Mouse (Mus musculus) mature B cell (primary cell): ENCODE measurements around the gene Slc51a.

Experiments used
- in situ Hi-C: fragments of 300-500 bp; cut with MboI; formaldehyde crosslinking; loops from 2 replicates; pipeline ENCODE4 v1.14.3; 2019

Slc51a gene

DNA sequence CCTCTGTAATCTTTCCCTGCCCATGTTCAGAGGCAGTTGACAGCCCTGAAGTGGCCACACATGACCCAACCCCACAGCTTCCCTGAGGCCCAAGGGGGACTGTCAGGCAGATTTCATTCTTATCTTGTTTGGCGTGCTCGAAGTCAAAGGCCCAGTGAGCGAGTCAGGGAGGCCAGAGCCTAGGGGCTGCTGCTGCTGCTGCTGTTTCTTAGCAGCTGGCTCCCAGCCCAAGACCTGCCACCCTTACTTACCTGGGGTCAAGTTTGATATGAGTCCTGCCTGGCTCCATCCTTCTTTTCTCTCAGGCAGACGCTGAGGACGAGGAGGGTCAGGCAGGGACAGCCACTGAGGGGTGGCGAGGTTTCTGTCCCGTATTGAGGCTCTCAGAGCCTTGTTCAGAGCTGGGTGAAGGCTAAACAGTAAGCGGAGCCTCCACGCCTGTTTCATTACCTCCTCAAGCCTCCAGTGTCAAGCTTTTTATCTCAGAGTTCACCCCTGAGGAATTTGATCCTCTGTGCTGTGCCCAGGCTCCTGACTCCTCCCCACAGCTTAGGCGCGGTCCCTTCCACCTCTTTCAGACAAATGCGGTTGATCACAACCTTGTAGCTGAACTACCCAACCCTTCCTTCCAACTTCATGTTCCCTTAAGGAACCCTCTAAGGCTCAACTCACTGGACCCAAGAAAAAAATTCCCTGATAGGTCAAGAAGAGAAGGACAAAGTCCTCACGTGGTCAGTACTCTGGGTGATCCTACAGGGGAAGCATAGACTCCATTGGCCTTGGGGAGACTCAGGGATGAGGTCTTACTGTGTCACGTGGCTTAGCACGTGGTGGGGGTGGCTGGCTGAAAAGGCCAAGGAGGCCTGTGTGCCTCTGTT, at the start of gene Slc51a:
Slc51a (minus strand) TSS at position 646 of the 878 bp plus-strand sequence.
- in situ Hi-C loops = no loop called here

DNA sequence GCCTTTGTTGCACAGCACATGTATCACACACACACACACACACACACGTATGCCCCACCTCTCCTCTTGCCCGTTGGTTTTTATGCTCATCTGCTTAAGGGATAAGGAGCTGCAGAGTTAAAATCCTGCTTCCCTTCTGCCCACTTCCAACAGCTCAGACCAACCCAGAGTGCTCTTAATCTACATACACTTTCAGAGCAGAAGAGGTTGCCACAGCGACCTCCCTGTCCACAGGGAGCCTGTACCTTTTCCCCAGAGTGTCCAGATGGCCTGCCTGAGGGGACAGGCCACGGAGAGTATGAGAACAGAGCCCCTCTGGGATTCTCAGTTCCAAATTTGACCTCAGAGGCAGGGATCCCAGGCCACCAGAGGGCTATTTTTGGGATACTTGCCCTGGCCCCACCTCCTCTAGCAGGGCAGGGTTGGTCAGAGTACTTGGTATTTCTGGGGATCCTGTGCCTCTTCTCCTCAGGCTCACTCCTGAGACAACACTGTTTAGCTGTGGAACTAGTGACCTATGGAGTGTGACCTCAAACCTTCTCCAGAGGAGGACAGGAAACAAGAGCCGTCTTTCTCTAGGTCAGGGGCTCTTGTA, 47.6 kb upstream of the Slc51a start:
- in situ Hi-C loops = no loop called here

DNA sequence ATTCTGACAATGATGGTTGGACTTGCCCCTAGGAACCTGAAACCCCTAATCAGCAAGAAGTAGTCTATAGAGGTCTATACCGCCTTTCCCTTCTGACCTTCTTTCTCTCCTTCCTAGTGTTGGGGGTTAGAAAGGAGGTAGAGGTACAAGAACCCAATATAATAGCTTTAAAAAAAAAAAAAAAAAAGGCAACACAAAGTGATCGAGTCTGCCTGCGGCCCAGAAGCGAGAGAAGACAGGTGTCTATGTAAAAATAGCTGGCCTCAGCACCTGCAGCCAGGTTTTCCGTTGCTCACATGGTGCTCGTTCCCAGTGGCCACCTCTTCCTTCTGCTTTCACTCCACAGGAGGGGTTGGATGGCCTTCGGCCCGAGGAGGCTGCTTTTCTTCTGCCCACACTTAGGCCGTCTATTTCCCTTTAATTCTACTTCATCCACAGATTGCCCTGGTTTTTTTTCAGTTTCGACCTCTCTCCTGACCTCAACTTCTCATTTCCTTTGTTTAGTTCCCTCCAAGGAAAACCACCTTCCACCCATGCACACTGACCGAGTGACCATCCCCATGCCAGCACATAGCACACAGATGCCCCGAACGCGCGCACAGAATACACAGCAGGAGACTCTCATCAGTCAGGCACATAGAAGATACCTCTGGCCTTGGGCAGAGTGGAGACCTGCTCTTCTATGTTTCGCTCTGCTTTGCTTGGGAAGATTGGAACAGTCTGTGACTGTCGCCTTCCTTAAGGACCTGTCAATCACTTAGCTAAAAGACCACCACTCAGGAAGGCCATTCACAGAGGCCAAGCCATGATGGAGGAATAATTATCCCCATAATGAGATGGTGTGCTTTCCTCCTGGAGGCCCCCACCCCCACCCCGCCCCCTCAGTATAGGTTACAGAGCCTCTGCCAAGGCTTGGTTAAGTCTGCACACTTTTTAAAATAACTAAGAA, 45.5 kb upstream of the Slc51a start:
- in situ Hi-C loops = no loop called here

DNA sequence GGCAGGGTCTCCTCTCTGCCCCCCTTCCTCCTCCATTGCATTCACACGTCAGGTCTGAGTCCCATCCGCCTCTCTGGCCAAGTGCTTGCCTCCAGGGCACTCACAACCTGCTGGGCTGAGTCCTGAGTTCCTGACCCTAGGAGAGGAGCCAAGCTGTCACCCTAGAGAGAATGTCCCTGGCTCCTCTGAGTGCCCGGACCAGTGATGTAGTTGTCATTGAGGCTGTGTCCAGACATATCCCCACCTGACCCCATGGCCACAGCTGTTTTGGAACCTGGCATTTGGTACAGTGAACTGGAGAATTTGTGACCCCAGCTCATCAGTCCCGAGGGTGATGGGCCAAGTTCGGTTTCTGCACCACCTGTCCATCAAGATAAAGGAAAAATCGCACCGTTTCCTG, 39.2 kb upstream of the Slc51a start:
- in situ Hi-C loops = no loop called here

DNA sequence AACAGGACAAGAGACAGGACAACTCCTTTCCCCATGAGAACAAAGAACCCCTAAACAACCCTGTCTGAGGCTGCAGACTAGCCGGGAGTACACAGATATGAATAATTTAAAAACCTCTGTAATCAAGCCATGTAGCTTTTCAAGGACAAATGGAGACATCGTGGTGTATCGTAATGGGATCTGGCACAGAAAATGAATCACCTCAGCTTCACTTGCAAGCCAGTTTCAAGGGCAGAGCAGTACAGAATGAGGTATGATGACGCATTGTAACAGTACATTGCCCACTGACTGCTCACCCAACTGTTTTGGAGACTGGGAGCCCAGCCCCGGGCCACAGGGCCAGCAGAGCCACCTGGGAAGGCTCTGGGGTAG, 36.6 kb upstream of the Slc51a start:
- in situ Hi-C loops = no loop called here

DNA sequence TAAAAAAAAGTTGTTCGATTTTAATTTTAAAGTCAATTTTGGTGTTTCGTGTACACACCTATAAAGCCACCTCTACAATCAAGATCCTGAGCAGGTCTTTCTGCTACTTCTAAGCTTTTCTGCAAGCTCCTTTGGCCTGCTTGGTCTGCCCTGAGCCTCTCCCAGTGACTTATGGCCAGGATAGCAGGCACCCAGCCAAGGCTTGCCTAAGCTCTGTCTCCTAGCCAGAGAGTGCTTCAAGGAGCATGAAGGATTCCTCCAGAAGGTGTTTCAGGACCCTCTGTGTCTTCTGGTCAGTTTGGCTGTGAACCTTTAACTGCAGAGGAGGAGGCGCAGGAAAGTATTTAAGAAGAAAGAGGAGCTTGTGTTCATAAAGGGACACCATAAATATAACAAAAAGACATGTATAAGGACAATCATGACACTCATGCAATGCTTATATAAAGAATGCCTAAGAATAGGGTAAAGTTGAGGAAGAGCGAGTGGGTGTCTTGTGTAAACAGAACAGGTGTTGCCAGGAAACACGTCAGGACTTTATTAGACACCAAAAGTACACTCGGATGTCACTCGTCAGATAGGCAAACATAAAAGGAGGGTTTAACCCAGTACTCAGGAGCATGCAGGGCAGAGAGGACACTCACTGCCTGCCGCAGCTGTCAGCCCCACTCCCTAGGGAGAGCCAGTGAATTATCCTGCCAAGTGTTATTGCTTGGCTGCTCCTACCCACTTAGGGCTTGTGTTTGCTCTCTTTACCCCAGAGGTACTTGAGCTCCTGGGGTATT, 36.0 kb upstream of the Slc51a start:
- in situ Hi-C loops = no loop called here

DNA sequence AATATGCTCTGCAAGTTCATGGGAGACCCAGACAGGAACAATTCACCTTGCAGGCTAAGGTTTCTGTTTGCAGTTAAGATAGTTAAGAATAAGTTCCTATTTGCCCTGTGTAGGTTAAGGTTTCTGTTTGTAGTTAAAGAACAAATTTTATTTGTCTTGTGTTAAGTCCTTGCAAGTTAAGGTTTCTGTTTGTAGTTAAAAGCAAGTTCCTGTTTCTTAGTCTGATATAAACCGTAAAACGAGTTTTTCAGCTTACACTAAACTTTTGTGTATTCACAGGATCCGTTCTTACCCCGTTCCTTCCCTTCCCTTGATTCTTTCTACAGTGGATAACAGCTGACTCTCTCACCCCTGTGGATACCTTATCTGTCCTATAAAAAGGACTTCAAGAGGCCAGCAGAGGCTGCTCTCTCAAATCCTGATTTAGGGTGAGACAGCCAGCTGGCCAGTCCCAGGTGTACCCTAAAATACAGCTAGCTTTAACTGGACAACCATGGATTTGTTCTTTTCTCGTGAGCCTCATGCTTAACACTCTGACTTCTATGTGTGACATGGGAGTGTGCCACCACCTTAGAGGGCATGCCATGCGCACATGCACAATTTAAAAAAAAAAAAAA, 35.0 kb upstream of the Slc51a start:
- in situ Hi-C loops = no loop called here

DNA sequence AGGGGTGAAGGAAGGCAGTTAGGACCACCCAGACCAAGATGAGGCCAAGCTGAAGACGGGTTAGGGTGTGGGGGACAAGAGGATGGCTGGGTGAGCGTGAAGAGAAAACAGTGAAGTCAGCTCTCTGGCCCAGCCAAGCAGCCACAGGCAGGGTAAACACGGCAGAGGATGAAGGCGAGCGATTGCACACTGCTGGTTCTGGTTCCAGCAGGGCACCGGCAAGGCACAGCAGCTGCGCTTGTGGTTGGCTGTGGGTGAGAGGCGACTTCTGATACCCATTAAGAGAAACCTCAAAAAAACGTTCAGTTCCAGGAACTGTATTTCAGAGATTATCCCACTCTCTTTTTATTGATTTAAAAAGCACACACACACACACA, 32.7 kb upstream of the Slc51a start:
- in situ Hi-C loops = no loop called here

DNA sequence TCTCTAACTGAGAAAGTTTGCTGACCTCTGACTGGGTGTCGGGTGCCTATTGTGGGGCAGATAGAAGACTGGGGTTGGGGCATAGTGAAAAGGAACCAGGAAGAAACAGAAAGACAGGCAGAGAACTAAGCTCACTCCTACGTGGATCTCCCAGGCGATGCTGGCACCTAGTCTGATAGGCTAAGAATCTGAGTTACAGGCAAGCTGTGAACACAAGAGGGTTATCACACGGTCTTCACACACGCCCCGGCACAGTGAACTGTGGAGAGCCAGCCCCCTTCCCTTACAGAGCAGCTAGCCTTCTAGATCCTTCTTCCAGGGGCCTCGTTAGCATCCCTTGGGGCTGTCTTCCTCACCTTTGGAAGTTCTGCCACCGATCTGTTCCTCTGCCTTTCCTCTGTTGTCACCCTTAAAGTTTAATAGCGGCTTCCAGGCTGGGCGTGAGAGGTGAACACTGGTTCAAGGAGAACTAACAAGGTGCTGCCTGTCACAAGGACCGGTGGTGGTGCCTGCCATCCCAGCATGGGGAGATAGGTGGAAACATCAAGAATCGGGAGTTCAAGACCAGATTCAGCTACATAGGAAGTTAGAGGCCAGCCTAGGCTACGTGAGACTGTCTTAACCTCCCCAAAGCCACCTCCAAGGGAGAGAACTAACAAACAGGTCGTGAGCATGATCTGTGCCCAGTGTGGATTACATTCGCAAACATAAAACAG, 32.1 kb upstream of the Slc51a start:
- in situ Hi-C loops = loop anchor here (5.0 to 10.0 kb wide), 2 partner anchors 87 to 165 kb away; partner anchors contain the start of gene Tfrc

DNA sequence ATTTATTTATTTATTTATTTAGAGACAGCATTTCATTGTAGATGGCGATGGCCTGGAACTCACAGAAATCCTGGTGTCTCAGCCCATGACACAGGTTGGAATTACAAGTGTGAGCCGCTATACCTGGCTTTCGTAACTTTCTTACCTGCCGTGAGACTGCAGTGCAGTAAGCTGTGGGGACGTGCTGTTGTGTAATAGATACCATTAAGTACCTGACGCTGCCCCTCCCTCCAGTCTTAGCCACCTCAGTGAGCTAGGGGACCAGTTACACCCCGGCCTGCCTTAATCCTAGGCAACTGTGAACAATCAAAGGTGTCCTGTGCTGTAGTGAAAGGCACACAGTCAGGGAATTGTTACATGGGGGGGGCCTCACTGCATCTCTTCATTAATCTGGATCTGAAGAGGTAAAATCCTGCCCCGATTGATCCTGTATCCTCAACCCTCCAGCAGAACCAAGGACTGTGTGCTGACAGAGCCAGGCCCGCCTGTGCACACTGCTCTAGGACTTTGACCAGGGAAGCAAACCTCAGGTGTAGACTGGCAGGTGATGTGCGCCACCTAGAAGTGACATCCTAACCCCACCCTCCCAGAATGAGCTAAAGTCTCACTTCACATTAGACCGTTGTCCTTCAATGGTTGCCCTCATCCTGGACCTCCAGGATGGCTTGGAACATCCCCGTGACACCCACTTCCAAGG, 30.3 kb upstream of the Slc51a start:
- in situ Hi-C loops = loop anchor here (5.0 to 10.0 kb wide), 2 partner anchors 89 to 167 kb away; partner anchors contain the start of gene Tfrc

DNA sequence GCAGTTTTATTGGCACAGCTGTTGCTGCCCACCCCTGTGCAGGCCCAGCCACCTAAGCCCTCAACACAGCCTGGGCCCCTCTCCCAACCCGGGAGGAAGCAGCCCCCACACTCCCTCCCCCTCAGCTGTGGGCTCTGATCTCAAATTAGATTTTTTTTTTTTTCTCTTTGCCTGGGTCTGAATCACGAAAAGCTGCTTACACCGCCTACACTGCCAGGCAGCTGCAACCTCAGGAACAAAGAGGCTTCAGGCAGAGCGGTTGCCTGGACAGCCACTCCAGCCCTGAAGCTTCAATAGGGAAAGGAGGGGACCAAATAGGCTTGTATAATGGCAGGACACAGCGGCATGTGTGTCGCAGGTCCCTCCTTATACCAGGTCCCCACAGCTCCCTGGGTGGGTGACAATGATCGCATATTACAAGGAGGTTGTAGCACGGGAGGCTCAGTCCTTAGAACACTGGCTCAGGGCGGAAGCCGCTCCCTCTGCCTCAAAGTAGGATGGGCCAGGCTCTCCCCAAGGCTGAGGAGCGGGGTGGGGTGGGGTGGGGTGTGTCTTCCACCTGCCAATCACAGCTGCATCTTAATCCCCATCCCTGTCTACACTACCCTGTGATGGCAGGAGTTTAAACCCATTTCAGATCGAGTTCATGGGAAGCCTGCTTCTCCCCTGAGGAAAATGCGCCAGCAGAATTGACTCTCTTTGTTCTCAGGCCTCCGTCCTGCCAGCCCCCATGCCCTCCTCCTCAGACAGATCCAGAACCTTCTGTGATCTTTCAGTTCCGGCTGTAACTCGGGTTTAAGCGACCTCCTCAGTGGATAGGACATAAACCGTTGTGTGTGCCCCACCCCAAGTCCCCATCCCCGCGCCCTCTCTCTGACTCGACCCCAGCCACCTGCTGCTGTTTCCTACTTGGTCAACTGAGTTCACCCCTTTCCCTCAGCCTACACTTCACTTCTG, 28.6 kb upstream of the Slc51a start:
- in situ Hi-C loops = loop anchor here (5.0 to 10.0 kb wide), 2 partner anchors 91 to 169 kb away; partner anchors contain the start of gene Tfrc

DNA sequence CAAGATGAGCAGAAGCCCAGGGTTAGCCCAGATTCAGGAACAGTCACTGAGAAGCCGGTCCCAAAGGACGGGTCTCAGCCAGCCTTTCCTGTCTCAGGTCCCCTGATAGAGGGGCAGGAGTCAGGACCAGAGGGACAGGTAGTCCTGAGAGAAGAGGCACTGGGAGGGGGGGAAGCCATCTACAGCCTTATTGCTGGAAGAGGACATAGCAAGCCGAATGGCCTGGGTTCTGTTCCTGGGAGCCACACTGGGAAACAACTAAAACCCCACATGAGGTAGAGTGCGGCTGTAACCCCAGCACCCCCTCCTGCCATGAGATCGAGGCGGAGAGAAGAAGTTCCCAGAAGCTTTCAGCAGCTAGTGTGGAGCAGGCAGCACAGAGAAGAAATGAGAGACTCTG, 26.3 kb upstream of the Slc51a start:
- in situ Hi-C loops = loop anchor here (10.0 kb wide), 1 partner anchor 171 kb away; no protein-coding TSS in a partner anchor

DNA sequence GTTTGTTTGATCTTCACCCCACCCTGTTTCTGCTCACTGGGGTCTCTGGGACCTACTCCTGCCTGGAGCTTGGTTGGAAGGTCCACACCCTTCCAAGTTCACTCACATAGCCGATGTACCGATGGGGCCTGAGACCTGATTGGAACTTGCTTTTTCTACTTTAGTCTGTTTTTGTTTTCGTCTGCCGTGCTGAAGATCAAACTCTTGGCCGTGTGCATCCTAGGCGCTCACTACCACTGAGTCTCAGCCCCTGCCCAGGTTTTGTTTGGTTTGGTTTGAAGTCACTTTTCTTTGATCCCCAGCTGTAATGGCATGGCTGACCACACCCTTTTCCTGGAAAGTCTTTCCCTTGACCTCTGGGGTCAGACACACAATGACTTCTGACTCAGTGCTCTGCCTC, 25.7 kb upstream of the Slc51a start:
- in situ Hi-C loops = loop anchor here (10.0 kb wide), 1 partner anchor 171 kb away; no protein-coding TSS in a partner anchor

DNA sequence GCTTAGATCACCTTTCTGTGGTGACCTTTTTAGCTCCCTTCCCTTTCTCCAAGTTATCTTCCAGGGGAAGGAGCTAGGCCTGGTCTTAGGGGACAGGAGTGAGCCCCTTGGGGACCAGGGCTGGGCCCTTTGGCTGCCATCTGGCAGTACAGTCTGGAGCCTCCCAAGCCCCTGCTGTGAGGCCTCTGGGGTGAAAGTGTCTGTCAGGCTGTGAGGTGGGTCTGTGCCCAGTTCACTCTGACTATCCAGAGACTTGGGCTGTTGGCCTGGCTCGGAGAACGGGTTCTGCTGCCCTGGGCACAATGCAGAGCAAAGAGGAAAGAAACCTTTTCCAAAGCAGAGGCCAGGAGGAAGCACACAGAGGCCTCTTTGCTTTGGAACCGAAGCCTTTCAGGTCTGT, 25.2 kb upstream of the Slc51a start:
- in situ Hi-C loops = loop anchor here (10.0 kb wide), 1 partner anchor 172 kb away; no protein-coding TSS in a partner anchor

DNA sequence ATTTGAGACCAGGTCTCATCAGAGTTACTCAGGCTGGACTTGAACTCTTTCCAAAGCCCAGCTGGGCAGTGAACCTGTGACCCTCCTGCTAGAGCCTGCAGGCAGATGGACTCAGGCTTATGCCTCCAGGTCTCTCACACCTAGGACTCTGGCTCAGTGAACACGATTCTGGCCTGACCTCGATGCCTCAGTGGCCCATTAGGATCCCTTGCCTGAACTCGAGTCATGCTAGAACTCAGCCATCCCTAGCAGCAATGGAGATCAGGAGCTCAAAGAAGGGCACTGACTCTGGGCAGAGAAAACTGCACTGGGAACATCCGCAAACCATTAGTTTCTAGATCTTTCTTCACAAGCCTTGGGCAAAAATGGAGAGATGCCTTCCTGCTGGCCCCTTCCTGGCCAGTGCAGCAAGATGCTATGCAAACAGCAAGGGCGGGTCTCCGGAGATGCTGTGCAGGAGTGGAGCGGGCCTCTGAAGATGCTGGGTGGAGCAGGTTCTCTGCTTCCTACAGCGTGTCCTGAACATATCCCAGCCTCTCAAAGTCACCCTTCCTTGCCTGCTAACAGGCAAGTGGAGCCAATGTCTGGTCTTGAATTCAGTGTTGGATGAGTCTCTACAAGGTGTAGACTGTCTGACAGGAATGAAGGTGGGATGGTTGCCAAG, 24.3 kb upstream of the Slc51a start:
- in situ Hi-C loops = loop anchor here (10.0 kb wide), 1 partner anchor 173 kb away; no protein-coding TSS in a partner anchor

DNA sequence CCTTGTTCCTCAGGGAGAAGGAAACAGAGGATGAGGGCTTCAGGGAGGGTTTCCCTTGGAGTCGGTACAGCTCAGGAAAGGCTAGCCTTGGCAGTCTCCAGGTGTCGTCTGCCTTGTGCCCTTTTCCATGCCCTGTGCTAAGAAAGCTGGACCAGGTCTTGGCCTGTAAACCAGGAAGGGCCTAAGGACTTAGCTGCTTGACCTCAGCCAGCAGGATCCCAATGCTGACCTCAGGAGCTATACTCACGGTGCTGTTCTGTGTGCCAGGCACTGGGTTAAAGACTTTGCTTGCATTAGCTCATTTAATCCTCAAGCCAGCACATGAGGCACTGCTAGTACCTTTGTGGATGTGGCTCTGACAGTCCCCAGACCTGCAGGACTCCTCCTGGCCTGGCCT, 23.7 kb upstream of the Slc51a start:
- in situ Hi-C loops = loop anchor here (10.0 kb wide), 1 partner anchor 173 kb away; no protein-coding TSS in a partner anchor
